Mouse (Mus musculus) 3134 (cell line): ENCODE results near the gene Dlg2.

Source experiments
- DNase-seq: peaks from one replicate; pipeline ENCODE4 v3.0.0-alpha.2; 2011; ENCODE audit warnings: low spot score; ENCODE audit not compliant: insufficient read length; ENCODE audit errors: extremely low read depth

The Dlg2 gene

GRCm38 (mm10) chr7:92322342-92323069, 1846.0 kb downstream of the Dlg2 start:
- DNase-seq = no peak

GRCm38 (mm10) chr7:92323710-92324109, 1847.2 kb downstream of the Dlg2 start:
- no peak for DNase-seq

- DNase-seq = no peak
These were observed 1850.9 kb downstream of the Dlg2 start for GRCm38 (mm10) chr7:92327343-92327896.

GRCm38 (mm10) chr7:92333220-92333898, 1856.9 kb downstream of the Dlg2 start:
- DNase-seq = no peak

- DNase-seq = no peak
These were observed 1880.1 kb downstream of the Dlg2 start for GRCm38 (mm10) chr7:92356542-92356941.

GRCm38 (mm10) chr7:92363386-92363785, 1886.9 kb downstream of the Dlg2 start:
- no peak for DNase-seq

- no peak for DNase-seq
These were observed 1887.3 kb downstream of the Dlg2 start for GRCm38 (mm10) chr7:92363800-92364199.

GRCm38 (mm10) chr7:92367111-92367510, 1890.6 kb downstream of the Dlg2 start:
- DNase-seq = no peak

GRCm38 (mm10) chr7:92370521-92370920, 1894.0 kb downstream of the Dlg2 start:
- DNase-seq = no peak

GRCm38 (mm10) chr7:92371638-92372037, 1895.2 kb downstream of the Dlg2 start:
- no peak for DNase-seq

- no peak for DNase-seq
These were observed 1897.4 kb downstream of the Dlg2 start for GRCm38 (mm10) chr7:92373863-92374357.

- no peak for DNase-seq
These were observed 1907.5 kb downstream of the Dlg2 start for GRCm38 (mm10) chr7:92383913-92384484.

GRCm38 (mm10) chr7:92392052-92392640, 1915.7 kb downstream of the Dlg2 start:
- DNase-seq = no peak

- DNase-seq = no peak
These were observed 1920.3 kb downstream of the Dlg2 start for GRCm38 (mm10) chr7:92396783-92397182.

- DNase-seq = no peak
These were observed 1922.4 kb downstream of the Dlg2 start for GRCm38 (mm10) chr7:92398841-92399240.

GRCm38 (mm10) chr7:92400551-92400950, 1924.1 kb downstream of the Dlg2 start:
- DNase-seq = no peak

- DNase-seq = no peak
These were observed 1924.7 kb downstream of the Dlg2 start for GRCm38 (mm10) chr7:92401001-92401688.

- no peak for DNase-seq
These were observed 1932.0 kb downstream of the Dlg2 start for GRCm38 (mm10) chr7:92408479-92408878.

- DNase-seq = no peak
These were observed 1944.0 kb downstream of the Dlg2 start for GRCm38 (mm10) chr7:92420474-92420873.

- DNase-seq = no peak
These were observed 1946.5 kb downstream of the Dlg2 start for GRCm38 (mm10) chr7:92423017-92423416.
